Mouse (Mus musculus): ENCODE results near the gene Serpinb7. TPM values are rescaled to one million over a fixed set of nuclear protein-coding genes. Genes with fewer than 3 reads are reported as not detected.
A peak's percentile ranks its signal among the peaks of the same experiment; 100 is the strongest.

Serpinb7 gene
- total RNA-seq (2021) (not detected), polyA plus RNA-seq (2012; rRNA removed) (not detected in 2 replicates)
- long read RNA-seq = 0 reads

DNA sequence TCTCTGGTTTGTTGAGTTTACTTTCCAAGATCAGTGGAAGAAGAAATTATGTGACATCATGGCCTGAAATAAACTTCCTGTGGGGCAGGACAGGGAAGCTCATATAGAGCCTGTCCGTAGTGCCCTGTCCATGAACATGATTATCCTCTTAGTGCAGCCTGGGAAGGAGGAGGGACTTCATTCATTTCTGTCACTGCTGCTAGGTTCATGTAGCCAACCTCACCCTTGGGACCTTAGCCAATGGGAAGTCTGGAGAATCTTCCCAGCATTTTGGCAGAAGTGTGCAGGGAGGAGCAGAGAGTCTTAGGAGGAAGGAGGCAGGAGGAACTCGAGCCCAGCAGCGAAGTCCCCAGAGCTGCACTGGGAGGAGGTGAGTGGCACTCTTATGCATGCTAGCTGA lies at the start of gene Serpinb7:
Gene Serpinb7, plus strand, starts transcription at position 301 of the 400 bp plus-strand sequence.
- DNase-seq = no peak

DNA sequence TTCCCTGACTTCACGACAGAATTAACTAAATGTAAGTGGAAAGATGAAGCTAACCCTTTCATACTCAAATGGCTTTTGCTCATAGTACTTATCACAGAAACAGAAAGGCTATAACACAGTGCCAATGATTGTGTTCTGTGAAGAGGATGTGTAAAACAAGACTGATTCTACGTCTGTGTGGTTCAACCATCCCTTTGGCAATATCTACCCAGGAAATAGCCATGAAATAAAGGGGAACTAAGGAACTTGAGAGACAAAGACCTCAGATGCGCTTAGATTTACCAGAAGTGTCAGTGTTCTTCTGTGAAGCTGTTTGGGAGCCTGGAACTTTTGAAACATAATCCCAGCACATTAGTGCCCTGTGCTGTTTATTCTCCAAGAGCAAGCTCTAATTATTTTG lies 49.1 kb upstream of the Serpinb7 start:
- no peak for DNase-seq

- DNase-seq = no peak
These were observed 48.3 kb upstream of the Serpinb7 start for GRCm38 (mm10) chr1:107351115-107351514.

GRCm38 (mm10) chr1:107353046-107353445 lies 46.4 kb upstream of the Serpinb7 start:
- DNase-seq = no peak

DNA sequence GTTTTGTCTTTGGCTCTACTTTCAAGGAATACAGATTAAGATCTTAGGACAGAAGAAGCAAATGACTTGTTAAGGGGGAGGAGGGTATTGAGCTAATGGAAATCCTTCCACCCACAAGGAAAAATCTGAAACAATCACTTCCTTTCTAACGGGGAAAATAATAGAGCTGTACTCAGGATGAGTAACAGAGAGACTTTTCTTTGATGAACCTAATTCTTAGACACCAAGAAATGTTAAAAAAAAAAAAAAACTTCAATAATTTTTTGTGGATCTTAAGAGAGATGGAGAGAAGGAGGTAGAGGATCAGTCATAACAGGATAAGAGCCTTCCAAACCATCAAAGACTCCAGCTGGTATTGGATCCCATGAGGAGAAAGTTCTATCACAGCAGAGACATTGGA lies 38.6 kb upstream of the Serpinb7 start, which contains the start of gene Serpinb11:
Gene Serpinb11, plus strand, starts transcription at position 301 of the 400 bp plus-strand sequence.
- DNase-seq = no peak

DNA sequence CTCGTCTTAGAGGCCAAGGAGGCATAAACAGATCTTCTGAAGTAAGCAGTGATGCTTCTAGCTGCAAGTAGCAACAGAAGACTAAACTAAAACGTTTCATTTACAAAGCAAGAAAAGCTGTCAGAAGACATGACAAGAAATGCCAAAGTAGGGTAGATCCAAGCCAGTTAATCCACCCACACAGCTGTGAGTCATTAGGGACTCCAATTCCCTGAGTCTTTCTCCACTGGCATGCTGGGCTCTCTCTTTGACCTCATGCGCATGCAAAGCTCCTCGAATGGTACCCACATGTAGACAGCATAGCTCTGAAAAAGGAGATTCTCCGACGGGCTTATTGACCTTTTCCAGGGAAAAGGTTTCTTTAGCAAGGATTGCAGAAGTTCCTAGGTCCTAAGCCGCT lies 33.5 kb upstream of the Serpinb7 start:
- no peak for DNase-seq

- no peak for DNase-seq
These were observed 30.5 kb upstream of the Serpinb7 start for GRCm38 (mm10) chr1:107368944-107369343.

- no peak for DNase-seq
These were observed 22.5 kb upstream of the Serpinb7 start for GRCm38 (mm10) chr1:107376952-107377351.

DNA sequence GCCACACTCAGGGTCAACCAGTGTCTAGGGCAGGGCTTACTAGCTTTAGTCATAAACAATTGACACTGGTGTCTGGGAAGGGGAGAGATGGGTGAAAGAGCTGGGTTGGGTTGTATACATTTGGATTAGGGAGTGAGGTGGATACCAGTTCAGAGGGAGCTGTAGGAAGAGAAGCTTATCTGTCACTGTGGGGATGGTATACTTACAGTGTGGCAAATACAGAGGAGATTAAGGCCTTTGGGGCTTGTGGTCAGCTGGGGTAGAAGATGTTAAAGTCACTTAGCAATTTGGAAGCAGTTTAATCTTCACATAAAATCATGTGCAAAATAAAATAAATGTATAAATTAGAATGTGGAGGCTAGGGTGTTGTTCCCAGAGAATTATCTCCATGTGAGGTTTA lies 21.1 kb upstream of the Serpinb7 start:
- DNase-seq = no peak

- no peak for DNase-seq
These were observed 18.0 kb upstream of the Serpinb7 start for GRCm38 (mm10) chr1:107381491-107381890.

DNA sequence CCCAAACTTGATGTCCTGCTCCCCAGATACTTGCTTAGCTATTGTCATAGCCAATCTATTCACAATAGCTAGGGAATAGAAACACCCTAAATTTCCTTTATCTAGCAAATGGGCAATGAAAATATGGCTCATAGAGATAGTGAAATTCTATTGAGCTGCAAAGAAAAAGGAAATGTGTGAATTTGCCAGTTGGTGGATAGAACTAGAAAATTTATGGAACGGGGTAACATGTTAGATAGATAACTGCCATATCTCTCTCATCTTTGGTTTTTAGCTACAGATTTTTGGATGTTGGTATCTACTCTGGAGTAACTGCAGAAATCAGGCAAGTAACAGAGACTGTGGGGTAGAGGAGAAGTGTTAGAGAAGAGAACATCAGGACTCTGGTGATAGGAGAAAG lies 17.1 kb upstream of the Serpinb7 start:
- DNase-seq = no peak

- no peak for DNase-seq
These were observed 14.9 kb upstream of the Serpinb7 start for GRCm38 (mm10) chr1:107384532-107384931.

DNA sequence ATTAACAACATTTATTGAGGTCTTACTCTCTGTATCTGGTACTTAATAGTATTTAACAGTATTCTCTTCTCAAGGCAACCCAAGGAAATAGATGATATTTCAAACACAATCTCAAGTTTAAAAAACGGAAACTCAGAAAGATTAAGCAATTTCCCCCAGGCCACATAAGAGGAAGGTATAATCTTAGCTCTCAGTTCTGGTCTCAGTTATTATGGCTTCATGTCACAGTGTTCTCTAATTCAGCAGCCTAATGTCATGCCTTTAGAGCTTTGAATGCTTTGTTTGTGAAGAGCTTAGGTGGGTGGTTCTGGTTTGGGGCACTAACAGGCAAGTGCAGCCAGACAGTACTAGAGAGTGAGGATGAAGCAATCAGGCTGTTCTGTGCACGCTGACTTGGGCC lies 9.7 kb upstream of the Serpinb7 start:
- DNase-seq = no peak

DNA sequence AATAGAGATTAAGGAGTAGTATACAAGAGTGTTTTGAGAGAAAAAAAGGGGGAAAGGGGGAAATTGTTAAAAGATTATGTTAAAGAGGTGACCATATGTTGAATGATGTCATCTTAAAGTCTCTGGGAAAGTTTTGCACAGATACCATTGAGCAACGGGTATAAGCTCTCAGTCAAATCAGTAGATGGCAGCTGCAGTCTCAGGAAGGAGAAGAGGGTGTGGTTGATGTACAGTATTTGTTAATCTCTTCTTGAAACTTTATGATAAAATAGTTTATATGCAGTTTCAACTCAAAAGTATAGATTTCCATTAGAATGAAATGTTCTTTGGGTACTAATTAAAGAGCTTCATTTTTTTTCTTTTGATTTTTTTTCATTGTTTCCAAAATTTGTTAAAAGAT lies 2.0 kb upstream of the Serpinb7 start:
- no peak for DNase-seq

DNA sequence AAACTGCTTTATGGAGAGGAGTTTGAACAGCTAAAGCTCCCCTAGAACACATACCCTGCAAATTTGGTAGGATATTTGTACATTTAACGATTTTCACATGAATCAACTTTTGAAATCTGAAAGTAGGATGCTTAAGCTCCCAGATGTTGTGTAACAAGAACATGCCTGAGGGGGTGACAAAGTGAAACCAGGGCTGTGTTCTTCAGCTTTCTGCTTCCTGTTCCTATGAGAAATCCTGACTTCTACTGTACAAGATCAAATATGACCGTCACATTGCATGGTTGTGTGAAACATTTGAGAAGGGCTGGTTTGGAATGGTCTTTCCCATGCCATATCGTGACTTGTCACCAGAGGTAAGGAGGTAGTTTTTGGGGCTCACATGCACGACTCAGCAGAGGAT lies 2.6 kb downstream of the Serpinb7 start:
- DNase-seq = no peak

DNA sequence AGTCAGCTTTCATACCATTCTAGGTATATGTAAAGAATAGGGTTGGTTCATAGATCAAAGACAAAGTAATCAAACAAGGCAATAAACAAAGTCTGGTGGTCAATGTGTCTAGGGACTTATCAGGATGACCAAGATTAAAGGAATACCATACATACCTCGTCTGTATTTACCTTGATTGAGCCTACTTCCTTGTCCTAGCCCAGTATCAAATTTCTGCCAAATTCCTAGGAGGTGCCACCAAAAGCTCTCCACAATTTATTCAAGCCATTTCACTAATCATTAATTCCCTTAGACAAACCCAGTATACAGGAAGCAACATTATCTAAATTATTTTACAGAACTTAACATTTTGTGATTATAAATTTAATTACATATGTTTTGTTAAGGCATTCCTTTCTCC lies 15.2 kb downstream of the Serpinb7 start:
- DNase-seq = no peak

DNA sequence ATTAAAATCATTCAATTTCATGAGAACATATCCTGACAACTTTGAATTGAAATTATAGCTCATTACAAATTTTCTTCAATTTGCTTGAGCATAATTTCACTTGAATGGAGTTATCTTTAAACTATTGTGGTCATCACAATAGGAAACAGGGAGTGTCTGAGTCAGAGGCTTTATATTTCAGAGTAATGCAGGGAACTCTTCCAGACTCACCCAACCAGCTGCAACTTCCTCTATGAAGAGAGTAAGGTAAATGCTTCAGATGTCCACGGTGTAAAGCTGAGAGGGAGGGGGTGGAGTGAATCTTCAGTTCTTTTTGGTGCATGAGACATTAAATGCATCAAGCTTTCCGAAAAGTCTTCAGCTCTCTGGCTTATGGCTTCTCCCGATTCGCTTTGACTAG lies 23.0 kb downstream of the Serpinb7 start:
- no peak for DNase-seq

- DNase-seq = no peak
These were observed 31.8 kb downstream of the Serpinb7 start for GRCm38 (mm10) chr1:107431253-107431652.

GRCm38 (mm10) chr1:107435528-107435927 lies 36.1 kb downstream of the Serpinb7 start:
- DNase-seq = no peak

DNA sequence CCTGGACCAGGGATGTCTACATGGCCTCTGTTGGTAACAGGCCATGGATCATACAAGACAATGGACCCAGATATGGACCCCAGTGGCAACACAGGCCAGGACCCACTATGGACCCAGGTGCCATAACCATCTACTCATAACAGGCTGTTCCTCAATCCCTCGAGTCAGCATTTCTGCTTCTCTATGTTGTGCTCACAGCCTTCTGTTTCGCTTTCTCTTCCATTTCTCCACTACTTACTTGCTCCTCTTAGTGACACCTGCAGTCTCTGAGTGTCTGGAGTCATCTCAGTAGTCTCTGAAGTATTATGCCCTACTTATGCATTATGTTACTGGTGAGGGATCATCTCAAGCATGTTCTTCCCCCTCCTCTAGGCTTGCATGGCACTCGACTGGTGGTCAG lies 40.0 kb downstream of the Serpinb7 start:
- no peak for DNase-seq

DNA sequence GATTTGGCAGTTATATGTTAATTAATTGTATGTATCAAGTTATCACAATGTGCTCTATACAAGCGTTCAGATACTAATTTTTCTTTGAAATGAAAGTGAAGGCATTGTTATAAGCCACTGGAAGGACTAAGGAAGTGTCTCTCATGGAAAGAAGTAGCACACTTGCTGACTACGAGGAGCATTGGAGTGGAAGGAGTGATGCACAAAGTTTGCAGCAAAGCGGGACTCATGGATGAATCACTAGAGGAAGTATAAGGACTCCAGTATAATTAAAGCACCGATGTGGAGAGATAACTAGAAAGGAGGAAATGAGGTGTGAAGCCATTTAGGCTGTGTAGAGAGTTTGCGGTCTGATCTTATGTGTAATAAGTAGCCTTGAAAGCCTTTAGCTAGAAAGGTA lies 45.9 kb downstream of the Serpinb7 start:
- no peak for DNase-seq

- DNase-seq = no peak
These were observed 47.9 kb downstream of the Serpinb7 start for GRCm38 (mm10) chr1:107447228-107447931.

GRCm38 (mm10) chr1:107479909-107480308 lies 80.5 kb downstream of the Serpinb7 start:
- DNase-seq = no peak

DNA sequence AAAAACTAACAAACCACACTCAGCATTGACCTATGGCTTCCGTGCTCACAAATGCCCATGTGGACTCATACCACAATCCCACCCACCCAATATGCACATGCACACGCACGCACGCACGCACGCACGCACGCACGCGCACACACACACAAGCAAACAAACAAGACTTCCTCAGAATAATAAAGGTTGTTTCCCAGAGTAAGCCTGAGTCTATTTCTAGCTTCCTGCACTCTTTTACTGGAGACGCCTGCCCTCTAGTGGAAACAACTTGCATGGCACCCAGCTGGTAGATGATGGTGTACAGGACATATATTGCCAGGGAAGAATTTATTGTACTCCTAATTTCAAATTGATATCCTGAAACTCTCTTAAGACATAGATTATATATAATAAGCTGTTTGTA lies 82.0 kb downstream of the Serpinb7 start:
- peak; percentile 60 for DNase-seq

Data from adrenal gland, adult 2 months (tissue).